27 mouse cellular contexts compared by ENCODE assay signal in the genomic region with DNA sequence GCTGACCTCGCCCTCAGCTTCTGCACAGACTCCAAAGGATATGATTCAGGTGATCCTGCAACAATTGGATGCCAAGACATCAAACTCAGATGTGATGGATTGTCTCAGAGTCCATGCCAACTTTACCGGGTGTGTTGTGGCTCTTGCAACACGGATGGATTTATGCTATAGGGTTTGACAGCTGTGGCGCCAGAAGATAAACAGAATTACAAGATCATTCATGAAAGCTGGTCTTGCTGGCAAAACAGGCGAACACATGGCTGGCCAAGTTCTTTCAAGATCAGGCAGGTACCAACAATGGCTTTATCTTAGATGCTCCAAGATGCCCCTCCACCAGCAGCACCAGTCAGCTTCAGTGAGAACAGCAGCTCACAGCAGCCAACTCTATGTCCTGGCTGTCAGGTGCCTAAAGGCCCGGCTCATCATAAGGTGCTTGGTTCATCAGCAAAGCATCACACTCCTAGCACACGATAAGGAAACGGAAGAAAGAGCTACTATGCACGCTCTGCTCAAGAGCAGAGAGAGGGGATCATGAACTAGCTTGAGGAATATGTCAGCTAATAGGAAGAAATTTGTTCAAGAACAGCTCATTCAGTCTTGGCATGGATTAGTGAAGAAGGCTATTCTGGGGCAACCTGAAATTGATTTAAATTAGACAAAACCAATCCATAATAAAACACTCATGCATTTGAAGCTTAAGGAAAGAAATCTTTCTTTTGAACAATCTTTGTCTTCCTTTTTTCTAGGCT.
DNase-seq lines count a peak whose midpoint lies in the region; ATAC-seq and TF ChIP-seq lines count a peak whose summit lies in the region.
"Had no signal": no experiment of that assay in that cellular context is flagged by ENCODE, and none has a peak within 500 bp of the region (broad histone marks: within the 10 kb centered on the region; RNA-seq: fewer than 3 reads in every experiment).

No protein-coding gene starts in this region.

- 89% methylated on average over 9 of the region's 9 CpGs for WGBS in heart, embryonic 10.5 days
- 91% methylated on average over 9 of the region's 9 CpGs for WGBS in liver, postnatal 0 days (ENCODE audit: insufficient replicate concordance)

- peak; percentile 65 for DNase-seq in heart, embryonic 10.5 days (ENCODE audit: low spot score)
- no peak for DNase-seq in heart, postnatal 14 days
- DNase-seq in liver, postnatal 0 days, result peak; percentile 8
- DNase-seq in liver, result no peak
- peak; percentile 75 to 78 for DNase-seq in urinary bladder, adult 18-20 months (ENCODE audit: low spot score in 2 of 2)
- DNase-seq in urinary bladder, postnatal 4 days (ENCODE audit: low spot score in 2 of 2), result no peak
- DNase-seq in urinary bladder, postnatal 25 days (ENCODE audit: low spot score), result peak; percentile 41
- no peak for DNase-seq in thymus, postnatal 14 days
- DNase-seq: adrenal gland, postnatal 10 days; cerebellum, adult 8-10 months; cerebellum, postnatal 25 days; forebrain, postnatal 0 days; gastrocnemius, postnatal 10 days; heart, adult 18-20 months; kidney, postnatal 14 days; lung, adult 18-20 months; right cerebral cortex, postnatal 4 days; thymus, postnatal 25 days had no signal

- H3K9ac ChIP-seq in liver, postnatal 0 days (replicated peaks), result no peak overlapping the region
- H3K9ac ChIP-seq: embryonic facial prominence, embryonic 12.5 days; forebrain, postnatal 0 days; heart, embryonic 12.5 days; hindbrain, embryonic 15.5 days; midbrain, embryonic 13.5 days; neural tube, embryonic 13.5 days had no signal

- no peak for TF ChIP-seq EP300 in liver, postnatal 0 days (IDR thresholded peaks at IDR 0.05; ENCODE audit: low read depth)

- ATAC-seq in liver, postnatal 0 days, result no peak
- ATAC-seq: forebrain, postnatal 0 days; inflammation-experienced regulatory T-cells, adult 6 months; midbrain, embryonic 13.5 days had no signal

- no peaks in the 10 kb centered on the region for H3K9me3 ChIP-seq in heart, embryonic 10.5 days
- H3K9me3 ChIP-seq in liver, postnatal 0 days (ENCODE audit: low read length), result no peaks in the 10 kb centered on the region
- H3K9me3 ChIP-seq: embryonic facial prominence, embryonic 12.5 days; heart, embryonic 12.5 days; hindbrain, embryonic 10.5 days; hindbrain, embryonic 15.5 days; midbrain, embryonic 13.5 days; neural tube, embryonic 13.5 days had no signal

- H3K36me3 ChIP-seq in heart, embryonic 10.5 days, result no peaks in the 10 kb centered on the region
- H3K36me3 ChIP-seq in liver, postnatal 0 days (replicated peaks; ENCODE audit: insufficient read depth, low read length), result no peaks in the 10 kb centered on the region
- H3K36me3 ChIP-seq: embryonic facial prominence, embryonic 12.5 days; heart, embryonic 12.5 days; hindbrain, embryonic 10.5 days; hindbrain, embryonic 15.5 days; midbrain, embryonic 13.5 days; neural tube, embryonic 13.5 days had no signal

- no peak overlapping the region for H3K4me3 ChIP-seq in heart, embryonic 10.5 days
- H3K4me3 ChIP-seq in liver, postnatal 0 days (ENCODE audit: low read depth, low read length), result no peak overlapping the region
- H3K4me3 ChIP-seq: embryonic facial prominence, embryonic 12.5 days; heart, embryonic 12.5 days; hindbrain, embryonic 10.5 days; hindbrain, embryonic 15.5 days; midbrain, embryonic 13.5 days; neural tube, embryonic 13.5 days had no signal

- no peaks in the 10 kb centered on the region for H3K27me3 ChIP-seq in heart, embryonic 10.5 days (ENCODE audit: insufficient read depth, poor library complexity, severe bottlenecking)
- H3K27me3 ChIP-seq in liver, postnatal 0 days (ENCODE audit: insufficient read depth, low read length), result no peaks in the 10 kb centered on the region
- H3K27me3 ChIP-seq: embryonic facial prominence, embryonic 12.5 days; heart, embryonic 12.5 days; hindbrain, embryonic 15.5 days; midbrain, embryonic 13.5 days; neural tube, embryonic 13.5 days; Patski had no signal

- H3K27ac ChIP-seq in heart, embryonic 10.5 days, result no peak overlapping the region
- H3K27ac ChIP-seq in liver, postnatal 0 days (ENCODE audit: low read depth), result no peak overlapping the region
- H3K27ac ChIP-seq: embryonic facial prominence, embryonic 12.5 days; hindbrain, embryonic 10.5 days; hindbrain, embryonic 15.5 days; macrophage; midbrain, embryonic 13.5 days; neural tube, embryonic 13.5 days had no signal

- no peak for TF ChIP-seq CTCF in liver, postnatal 0 days (IDR thresholded peaks at IDR 0.05; ENCODE audit: low read depth)

- intact Hi-C loops in heart, postnatal 14 days (cut with DNase I), result no loop called here

- peaks cover 5% of the 10 kb centered on the region; the same call in 1 of the 2 replicates for H3K4me1 ChIP-seq in heart, embryonic 10.5 days
- H3K4me1 ChIP-seq in liver, postnatal 0 days (ENCODE audit: insufficient read depth), result peaks cover 5% of the 10 kb centered on the region
- H3K4me1 ChIP-seq: embryonic facial prominence, embryonic 12.5 days; heart, embryonic 12.5 days; hindbrain, embryonic 10.5 days; hindbrain, embryonic 15.5 days; midbrain, embryonic 13.5 days; neural tube, embryonic 13.5 days had no signal

- no peak overlapping the region for H3K4me2 ChIP-seq in liver, postnatal 0 days (ENCODE audit: low read depth, low read length)
- H3K4me2 ChIP-seq: embryonic facial prominence, embryonic 12.5 days; heart, embryonic 12.5 days; hindbrain, embryonic 15.5 days; midbrain, embryonic 13.5 days; neural tube, embryonic 13.5 days had no signal

Comparison
In these comparisons a context has a peak if more than half of its experiments do, and no peak if none do; other contexts are left out.
1. DNase-seq: peak in heart, embryonic 10.5 days (single experiment), liver, postnatal 0 days (single experiment), urinary bladder, adult 18-20 months (2 of 2) and urinary bladder, postnatal 25 days (single experiment); none in heart, postnatal 14 days (0 of 2), liver (single experiment), urinary bladder, postnatal 4 days (0 of 2) and thymus, postnatal 14 days (single experiment).